Mouse (Mus musculus): ENCODE data around the gene Strap.

The Strap gene

GRCm38 (mm10) chr6:137723898-137724297, 11.0 kb upstream of the Strap start:
- no peak for DNase-seq (ENCODE audit: low spot score)

DNA sequence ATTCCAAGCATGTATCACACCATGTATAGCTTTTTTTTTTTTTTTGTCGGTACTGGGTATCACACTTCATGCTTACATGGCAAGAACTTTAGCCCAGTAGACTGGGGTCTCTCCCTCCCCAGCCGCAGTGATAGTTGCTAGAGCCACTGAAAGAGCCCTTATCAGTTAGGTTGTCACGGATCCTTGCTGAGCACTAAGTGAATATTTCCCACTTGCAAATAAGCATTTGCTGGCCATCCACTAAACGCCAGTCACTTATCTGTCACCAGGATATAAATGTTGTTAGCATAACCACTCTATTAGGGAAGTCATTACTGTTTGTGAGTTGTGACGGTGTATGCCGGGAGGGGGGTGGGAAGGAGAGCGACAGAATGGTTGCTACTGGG, 425 bp upstream of the Strap start:
- no peak for DNase-seq (ENCODE audit: low spot score)

DNA sequence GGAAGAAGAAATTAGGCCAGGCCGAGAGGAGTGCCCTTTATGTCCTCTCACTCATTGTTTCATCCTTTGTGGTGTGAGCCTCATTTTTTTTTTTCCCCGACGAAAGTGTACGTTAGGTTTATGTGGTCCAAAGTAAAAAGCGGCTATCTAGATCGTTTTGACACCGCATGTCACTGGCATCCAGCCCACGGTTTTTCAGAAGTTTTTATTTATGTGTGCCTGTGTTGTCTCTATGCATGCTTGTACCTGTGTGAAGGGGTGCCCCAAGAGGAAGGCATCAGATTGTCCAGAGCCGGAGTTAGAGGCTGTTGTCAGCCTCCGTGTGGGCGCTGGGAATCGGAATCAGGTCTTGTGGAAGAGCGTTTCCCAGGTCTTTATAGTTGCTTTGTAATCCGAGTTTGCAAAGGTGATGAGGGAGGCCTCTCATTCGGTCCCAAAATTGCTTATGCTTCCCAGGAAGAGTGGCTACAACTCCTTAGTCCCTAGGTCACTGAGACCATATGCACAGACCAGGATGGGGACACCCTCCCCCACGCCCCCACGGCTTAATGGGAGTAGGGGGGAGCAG, 877 bp downstream of the Strap start:
- DNase-seq (ENCODE audit: low spot score), result no peak

DNA sequence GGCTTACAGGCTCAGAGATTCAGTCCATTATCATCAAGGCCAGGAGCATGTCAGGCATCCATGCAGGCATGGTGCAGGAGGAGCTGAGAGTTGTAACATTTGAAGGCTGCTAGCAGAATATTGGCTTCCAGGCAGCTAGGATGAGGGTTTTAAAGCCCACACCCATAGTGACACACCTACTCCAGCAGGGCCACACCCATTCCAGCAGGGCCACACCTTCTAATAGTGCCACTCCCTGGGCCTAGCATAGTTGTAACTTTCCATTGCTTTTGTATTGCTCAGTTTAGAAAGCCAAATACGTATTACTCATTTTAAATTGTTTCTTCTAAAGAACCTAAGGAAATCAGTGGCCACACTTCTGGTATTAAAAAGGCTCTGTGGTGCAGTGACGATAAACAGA, 6.1 kb downstream of the Strap start:
- no peak for DNase-seq (ENCODE audit: low spot score)

DNA sequence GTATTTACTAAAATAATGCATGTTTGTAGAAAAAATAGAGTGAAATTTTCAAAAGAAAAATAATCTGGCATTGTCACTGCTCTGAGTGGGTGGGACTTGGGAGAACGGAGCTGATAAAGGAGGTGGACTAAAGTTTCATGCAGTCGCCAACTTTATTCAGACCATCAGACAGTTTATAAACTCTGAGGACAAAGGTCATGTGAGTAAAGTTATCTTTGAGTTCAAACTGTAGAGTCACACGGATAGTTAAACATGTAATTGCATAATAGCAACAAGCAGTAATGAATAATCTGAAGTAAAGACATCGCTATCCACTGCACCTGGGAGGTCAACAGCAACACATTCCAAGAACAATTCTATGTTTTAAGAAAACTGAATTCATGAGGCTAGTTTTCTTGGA, 9.8 kb downstream of the Strap start:
- no peak for DNase-seq (ENCODE audit: low spot score)

GRCm38 (mm10) chr6:137747174-137747928, 12.5 kb downstream of the Strap start:
- no peak for DNase-seq (ENCODE audit: low spot score)

- no peak for DNase-seq (ENCODE audit: low spot score)
These were observed 16.8 kb downstream of the Strap start for GRCm38 (mm10) chr6:137751551-137752274.

GRCm38 (mm10) chr6:137752275-137752655, 17.4 kb downstream of the Strap start:
- DNase-seq (ENCODE audit: low spot score), result no peak

GRCm38 (mm10) chr6:137754056-137754856, 19.4 kb downstream of the Strap start, which contains the start of gene Dera:
Gene Dera, plus strand, starts transcription at chr6:137754546.
- peak; percentile 46 for DNase-seq (ENCODE audit: low spot score)

GRCm38 (mm10) chr6:137754857-137755232, 20.0 kb downstream of the Strap start:
- no peak for DNase-seq (ENCODE audit: low spot score)

- no peak for DNase-seq (ENCODE audit: low spot score)
These were observed 21.4 kb downstream of the Strap start for GRCm38 (mm10) chr6:137756310-137756709.

GRCm38 (mm10) chr6:137757891-137758290, 23.0 kb downstream of the Strap start:
- no peak for DNase-seq (ENCODE audit: low spot score)

GRCm38 (mm10) chr6:137759681-137760080, 24.8 kb downstream of the Strap start:
- DNase-seq (ENCODE audit: low spot score), result no peak

GRCm38 (mm10) chr6:137760966-137761365, 26.1 kb downstream of the Strap start:
- no peak for DNase-seq (ENCODE audit: low spot score)

- DNase-seq (ENCODE audit: low spot score), result no peak
These were observed 29.8 kb downstream of the Strap start for GRCm38 (mm10) chr6:137764572-137765210.

- DNase-seq (ENCODE audit: low spot score), result no peak
These were observed 31.3 kb downstream of the Strap start for GRCm38 (mm10) chr6:137766177-137766576.

DNA sequence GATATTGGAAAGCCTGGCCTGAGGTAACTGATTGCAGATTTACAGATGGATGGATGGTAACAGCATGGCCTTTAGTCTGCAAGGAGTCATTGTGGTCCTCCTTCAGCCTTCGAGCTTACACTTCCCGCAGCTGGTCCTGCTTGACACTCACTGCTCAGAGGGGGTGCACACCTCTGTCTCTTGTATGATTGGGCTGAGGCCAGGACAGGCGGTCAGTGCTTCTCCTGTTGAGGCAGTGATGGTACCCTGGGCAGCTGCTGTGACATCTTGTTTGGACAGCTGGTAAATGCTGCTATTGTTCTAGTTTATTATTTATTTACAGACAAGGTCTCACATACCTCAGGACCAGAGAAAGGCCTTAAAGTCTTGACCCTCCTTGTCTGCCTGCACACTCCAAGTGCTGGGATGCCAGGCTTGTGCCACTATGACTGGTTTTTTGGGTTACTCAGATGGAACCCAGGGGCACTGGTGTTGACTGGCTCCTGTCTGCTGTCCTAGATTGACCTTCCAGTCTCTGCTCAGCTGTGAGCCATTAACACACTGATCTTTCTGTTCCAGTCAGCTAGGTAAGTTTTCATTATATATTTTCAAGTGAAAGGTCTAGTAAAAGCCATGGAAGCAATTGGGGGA, 36.9 kb downstream of the Strap start:
- no peak for DNase-seq (ENCODE audit: low spot score)

DNA sequence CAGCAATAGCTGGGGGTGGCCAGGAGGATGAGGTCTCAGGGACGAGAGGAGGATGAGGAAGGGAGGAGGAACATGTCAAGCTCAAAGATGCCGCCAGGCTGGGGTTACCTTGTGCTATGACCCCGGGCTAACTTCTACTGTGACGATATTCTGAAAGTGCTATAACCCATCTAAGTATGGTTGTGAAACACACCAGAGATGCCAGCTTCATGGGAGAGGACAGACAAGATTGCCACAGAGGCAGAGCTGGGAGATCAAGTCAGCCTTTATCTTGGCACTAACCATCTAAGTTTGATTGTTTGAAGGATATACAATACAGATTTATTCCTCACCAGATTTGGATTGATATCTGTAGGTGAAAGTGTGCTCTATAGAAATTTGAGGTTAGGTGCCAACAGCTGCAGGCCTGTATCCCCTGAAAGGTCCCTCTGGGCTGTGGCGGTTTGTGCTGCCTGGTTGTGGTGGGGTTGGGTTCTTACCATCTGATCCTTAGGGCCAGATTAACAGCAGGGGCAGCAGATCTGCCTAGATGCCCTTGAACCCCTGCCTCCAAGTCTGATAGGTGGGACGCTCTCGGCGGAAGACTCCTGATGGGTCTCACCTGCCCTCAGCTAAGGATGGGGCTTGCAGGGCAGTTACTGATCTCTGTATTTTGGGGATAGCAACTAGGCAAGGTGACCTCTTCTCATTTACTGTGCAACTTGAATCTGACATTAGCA, 38.2 kb downstream of the Strap start:
- DNase-seq (ENCODE audit: low spot score), result no peak

DNA sequence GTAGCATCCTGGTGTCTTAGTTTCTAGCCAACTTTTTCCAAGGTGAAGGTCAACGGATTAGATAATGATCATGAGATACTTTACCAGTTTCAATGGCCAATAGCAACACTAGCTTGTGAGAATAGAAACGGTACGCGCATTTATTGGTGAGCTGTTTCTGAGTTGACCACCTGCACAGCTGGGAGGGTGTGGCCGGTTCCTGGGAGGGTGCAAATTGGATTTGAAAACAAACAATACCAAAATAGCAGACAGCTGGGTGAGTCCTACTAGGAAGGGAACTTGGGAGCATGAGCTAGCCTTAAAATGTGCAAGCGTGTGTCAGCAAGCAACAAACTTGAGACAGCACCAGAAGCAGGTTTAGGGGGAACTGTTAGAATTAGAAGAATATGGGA, 38.8 kb downstream of the Strap start:
- DNase-seq (ENCODE audit: low spot score), result no peak

GRCm38 (mm10) chr6:137774166-137774565, 39.3 kb downstream of the Strap start:
- DNase-seq (ENCODE audit: low spot score), result no peak

DNA sequence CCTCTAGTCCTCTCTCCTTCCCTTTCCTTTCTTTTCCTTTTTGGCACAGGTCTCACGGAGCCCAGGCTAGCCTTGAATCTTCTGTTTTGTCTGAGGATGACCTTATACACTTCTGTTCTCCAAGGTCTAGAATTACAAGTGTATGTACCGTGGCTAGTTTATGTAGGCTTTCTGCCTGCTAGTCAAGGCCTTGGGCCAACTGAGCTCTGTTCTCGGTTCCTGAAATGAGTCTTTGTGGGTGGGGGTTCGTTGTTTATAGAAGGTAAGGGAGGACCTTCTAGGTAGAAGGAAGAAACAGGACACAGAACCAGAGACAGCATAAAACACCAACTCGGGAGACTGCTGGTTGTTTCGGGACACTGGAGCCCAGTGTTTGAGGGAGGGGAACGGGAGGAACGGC, 40.3 kb downstream of the Strap start:
- DNase-seq (ENCODE audit: low spot score), result no peak
